Mouse (Mus musculus) kidney, postnatal 4 days (tissue): Measurements from ENCODE around the gene Nktr.

Experiments
- DNase-seq, 2 experiments: peaks; one replicate each; pipeline ENCODE4 v3.0.0; 2021; ENCODE audit warnings: mixed read lengths in 2 of 2

Gene Nktr

DNA sequence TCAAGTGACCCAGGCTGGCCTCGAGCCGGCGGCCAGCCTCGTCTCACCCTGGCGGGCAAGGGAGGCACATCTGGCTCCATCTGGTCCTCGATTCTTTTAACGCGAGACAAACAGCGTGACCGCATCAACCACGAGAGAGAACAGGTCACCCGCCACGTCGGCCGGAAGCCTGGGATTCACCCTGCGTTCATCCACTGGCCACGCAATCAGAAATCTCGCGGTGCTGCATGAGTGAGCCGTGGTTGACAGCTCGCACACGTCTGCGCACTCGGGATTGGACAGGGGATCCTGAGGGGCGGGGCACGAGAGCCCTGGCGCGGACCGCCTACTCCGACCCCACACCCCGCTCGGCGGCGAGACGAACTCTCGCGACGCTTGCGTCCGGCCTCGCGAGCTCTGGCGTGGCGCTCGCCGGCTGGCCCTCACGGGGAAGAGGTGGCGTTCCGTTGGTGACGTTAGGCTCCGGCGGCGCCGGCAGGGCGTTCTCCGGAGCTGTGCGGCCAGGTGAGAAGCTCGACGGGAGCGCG lies at the start of gene Nktr:
Nktr (plus strand) TSS at position 378 of the 527 bp plus-strand sequence.
- peak; percentile 97 to 99 for DNase-seq

DNA sequence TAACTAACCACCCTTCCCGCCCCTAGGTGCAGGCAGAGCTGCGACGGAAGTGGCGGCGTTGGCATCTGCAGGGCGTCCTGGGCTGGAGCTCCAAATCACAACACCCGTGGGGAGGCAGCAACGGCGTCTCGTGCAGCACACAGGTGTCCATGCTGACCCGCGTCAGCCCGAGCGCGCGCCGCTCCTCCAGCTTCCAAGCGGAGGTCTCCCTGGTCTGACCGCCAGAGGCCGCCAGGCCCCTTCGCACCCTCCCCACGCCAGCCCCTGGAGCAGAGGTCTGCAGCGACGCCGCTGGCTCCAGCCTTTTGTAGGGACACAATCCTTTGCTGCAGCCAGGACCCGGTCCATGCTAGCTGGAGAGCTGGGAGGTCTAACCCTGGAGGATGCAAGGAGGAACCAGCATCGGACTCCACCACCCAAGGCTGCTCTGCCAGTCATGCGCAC lies 49.6 kb upstream of the Nktr start:
- DNase-seq = peak; percentile 83 to 89

DNA sequence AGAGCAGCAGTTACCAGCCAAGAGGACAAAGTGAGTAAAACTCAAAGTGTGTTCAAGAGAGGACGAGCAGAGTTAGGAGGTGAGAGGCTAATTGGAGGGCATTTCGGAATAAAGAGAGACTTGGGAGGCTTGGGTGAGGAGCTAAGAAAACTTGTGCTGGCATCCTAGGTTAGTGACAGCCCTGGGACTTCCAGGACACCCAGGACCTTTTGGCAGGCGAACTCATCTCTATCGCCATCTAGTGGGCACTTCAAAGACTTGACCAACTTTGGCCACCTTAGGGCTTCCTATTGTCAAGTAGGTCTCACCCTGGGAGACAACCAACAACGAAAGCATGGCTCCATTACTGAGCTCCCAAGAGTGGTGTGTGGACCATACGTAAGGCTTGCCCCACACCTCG lies 47.7 kb upstream of the Nktr start:
- peak; percentile 44 to 64 for DNase-seq

DNA sequence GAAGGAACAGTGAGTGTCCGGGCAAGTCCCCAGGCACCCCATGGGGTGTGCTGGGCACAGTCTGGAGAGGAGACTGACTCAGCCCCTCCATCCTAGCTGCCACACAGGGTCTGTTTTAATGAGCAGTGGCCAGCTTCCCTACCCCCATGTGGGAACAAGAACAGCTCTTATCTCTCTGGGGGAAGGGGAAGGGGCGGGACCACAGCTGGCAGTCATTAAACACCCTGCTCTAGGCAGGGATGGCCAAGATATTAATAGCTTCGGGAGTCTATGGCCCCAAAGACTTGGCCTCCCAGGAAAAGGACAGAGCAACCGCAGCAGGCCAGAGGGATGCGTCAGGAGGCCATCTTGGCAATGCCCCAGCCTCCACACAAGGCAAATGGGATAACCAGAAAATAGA lies 46.7 kb upstream of the Nktr start:
- peak; percentile 32 to 41 for DNase-seq

DNA sequence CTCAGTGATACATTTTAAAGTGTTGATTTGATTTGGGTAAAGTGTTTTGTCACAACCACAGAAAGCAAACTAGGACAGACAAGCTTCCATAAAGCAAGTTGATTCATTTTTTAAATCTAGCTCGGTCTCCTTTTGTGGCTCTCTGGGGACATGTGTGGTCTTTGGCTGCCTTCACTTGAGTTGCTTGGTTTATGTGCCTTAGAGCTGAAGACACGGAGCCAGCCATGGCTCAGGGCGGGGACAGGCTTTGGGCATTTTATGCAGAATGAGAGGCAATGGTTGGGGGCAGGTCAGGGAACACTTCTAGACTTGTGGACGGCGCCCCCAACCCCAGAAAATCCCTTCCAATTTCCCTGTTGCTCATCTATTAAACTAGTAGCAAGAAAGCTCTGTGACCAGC lies 45.3 kb upstream of the Nktr start:
- no peak for DNase-seq

DNA sequence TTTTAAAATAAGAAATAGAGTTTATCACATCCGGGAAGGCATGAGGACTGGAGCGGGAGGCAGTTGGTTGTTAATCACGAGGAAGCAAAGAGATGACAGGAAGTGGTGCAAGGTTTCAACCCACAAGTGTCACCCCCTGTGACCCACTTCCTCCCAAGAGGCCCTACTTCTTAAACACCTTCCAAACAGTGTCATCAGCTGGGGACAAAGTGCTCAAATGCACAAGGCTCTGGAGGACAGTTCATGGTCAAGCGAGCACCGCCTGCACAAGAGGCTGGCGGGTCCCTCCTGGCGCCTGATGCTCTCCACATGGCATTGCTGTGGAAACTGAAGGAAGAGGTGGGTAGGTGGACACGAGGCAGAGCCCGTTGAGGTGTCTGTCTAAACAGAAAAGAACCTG lies 44.0 kb upstream of the Nktr start:
- no peak for DNase-seq

DNA sequence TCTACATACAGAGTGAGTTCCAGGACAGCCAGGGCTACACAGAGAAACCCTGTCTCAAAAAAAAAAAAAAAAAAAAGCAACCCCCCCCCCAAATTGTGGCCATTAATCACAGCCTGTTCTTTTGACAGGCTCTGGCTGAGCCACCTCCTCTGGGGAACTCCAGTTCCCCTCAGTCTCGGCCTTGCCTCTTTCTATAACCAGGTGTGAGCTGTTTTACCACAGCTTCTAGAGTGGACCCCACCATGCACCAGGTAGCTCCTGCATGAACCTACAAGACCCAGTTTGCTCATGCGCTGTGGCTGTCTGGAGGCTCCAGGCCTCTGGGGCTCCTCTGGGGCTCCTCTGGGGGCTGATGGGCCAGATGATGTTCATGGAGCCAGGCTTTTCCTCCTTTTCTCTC lies 43.4 kb upstream of the Nktr start:
- no peak for DNase-seq

DNA sequence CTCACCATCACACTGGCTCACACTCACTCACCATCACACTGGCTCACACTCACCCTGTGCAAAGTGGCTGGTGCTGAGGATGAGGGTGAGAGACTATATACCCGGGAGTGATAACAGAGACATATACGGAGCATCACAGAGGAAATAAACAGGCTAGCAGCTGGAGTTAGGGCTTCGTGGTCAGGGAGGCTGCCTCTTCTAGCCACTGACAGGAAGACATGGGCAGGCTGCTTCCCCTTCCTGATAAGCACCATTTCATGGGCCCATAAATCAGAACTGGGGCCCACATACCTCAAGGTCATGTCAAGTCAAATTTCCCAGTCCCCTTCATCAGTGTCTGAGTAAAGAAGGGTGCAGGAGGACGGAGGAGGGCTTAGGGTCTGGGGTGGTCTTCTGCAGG lies 41.9 kb upstream of the Nktr start:
- no peak for DNase-seq

DNA sequence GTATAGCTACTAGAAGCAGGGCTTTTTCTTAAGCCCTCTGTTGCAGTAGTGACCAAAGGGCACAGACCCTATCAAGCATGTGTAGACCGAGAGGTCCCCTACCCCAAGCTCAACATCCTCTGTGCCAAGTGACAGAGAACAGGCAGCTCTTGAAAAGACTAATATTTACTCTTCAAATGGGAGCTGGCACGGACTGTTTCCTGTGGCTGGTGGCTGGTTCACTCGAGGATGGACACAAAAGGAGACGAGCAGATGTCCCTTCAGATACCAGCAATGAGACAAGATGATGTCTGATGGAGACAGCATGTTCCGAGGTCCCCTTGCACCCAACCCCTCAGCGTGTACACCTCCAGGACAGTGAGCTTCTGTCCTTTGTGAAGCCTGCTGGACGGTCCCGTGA lies 41.5 kb upstream of the Nktr start:
- DNase-seq = no peak

DNA sequence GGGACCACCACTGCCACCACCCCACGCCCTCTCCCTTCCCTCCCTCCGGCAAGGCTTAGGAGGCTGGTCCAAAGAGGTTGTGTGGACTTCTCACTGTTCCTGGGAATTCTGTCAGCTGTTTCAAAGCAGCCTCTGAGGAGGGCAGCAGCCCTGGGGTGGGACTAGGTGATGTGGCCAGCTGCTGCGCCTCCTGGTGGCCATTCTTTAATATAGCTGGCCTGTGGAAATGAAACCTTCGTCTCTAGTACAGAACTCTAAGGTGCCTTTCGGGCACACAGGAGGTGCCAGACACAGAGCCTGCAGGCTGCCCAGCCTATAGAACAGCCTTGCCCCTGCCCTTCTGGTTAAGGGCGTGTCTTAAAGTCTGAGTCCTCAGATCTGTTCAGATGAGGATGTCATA lies 39.4 kb upstream of the Nktr start:
- peak; percentile 75 to 82 for DNase-seq

DNA sequence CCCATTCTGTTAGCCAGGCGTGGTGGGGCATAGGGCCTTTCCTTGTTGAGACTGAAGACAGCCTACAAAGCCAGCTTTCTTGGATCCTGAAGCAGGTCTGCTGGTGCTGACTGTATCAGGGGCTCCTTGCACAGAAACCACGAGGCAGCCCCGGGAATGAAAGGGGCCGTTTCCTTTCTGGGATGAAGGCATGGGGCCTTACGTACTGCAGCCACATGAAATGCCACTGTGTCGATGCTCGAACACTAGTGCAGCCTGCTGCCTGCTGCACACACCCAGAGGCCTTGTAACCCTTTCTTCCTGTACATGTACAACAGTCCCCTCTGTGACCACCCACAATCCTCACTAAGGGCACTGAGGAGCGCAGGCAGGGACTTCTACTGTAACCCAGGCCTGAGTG lies 37.8 kb upstream of the Nktr start:
- DNase-seq = no peak

DNA sequence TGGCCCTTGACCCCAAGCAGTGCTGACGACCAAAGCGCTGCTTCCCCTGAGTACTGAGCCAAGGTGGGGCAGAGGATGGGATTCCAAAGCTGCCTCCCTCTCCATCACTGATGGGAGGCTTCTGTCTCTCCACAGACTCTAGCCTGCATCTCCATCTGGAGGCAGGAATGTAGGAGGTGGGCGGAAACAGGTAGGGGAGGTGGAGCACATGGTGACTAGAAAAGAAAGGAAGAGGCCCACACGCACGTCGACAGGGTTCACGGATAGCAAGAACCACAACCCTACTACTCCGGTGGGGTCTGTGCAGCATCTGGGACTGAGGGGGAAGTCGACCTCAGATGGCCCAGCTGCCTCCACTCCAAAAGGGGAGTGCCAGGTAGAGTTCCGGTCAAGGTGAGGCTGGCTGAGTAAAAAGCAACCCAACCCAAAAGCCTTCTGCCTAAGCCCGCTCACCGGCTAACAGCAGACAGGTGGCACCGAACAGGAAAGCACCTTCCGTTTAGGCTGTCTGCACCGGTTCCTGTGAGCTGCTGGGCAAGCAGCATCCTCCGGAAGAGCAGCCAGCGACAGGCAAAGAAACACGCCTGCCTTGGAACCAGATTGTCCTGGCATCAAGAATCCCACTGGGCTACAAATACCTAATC lies 36.8 kb upstream of the Nktr start:
- no peak for DNase-seq

DNA sequence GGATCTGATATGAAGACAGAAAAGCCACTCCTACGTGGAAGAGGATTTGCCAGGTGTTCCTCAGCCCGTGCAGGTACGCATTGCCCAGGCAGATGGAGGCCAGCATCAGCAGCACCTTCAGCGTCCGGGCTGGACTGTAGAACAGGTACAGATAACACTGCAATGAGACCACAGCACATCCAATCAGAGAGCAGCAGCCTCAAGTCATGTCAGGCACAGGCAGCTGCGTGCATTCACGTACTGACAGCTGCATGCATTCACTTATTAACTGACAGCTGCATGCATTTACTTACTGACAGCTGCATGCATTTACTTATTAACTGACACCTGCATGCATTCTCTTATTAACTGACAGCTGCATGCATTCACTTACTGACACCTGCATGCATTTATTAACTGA lies 34.3 kb upstream of the Nktr start:
- no peak for DNase-seq

DNA sequence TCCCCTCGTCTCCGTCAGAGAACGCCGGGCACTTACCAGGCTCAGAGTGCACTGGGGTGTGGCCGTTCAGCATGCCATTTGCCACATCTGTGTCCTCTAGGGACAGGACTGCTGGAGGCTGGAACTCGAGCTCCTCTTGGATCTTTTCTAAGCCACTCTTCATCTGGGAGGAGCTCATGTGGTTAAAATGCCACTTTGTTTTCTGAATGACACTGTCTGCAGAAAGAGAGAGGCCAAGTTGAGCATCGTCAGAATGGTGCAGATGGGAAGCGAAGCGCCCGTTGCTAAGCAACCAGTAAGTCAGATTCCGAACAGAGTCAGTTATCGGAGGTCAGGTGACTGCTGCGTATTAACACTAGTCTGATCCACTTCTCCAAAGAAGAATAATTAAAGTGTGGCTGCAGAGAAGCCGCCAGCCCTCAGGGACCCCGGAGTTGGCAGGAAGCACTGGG lies 28.7 kb upstream of the Nktr start:
- DNase-seq = no peak

DNA sequence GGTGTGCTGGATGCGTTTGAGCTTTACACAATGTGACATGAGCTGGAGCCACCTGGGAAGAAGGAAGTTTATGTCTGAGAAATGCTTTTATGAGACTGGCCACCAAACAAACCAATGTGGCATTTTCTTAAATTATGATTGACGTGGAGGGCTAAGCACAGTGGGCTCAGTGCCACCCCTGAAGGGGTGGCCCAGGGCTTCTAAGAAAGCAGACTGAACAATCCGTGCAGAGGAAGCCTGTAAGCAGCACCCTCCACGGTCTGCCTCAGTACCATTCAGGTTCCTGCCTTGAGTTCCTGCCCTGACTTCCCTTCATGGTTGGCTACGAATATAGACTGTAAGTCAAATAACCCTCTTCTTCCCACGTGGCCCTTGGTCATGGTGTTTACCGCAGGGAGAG lies 28.2 kb upstream of the Nktr start:
- DNase-seq = no peak

DNA sequence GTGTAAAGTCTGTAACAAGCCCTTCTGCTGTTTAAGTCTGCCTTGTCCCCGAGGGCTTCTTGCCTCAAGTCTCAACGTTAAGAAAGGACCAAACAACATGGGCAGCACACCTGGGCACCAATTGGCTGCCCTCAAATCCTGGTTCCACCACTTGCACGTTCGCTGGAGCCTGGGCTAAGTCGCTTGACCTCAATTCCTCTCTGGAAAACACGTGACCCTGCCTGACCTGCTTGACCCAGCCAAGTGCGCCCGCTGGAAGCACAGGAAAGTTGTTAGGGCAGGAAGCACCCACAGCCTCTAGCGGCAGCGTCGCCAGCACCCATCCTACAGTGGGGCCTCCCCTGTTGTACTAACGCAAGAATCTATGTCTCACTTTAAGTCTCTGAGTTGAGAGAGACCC lies 24.2 kb upstream of the Nktr start:
- DNase-seq = no peak

DNA sequence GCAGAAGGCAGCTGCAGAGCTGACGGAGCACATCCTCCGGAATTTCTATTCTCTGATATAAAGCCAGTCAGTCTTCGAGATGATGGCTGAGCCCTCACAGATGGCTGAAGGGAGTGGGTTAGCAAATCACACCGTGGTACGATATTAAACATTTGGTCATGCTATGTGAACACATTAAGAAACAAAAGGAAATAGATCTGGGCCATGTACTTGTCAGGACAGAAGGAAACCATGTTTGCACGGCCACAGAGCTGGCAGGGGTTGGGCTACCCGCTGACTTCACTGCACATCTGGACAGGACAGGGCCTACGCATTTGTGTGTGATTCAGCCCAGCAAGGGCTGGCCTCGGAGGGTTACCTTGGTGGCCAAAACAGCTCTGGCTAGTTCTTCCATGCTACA lies 22.3 kb upstream of the Nktr start:
- DNase-seq = no peak

DNA sequence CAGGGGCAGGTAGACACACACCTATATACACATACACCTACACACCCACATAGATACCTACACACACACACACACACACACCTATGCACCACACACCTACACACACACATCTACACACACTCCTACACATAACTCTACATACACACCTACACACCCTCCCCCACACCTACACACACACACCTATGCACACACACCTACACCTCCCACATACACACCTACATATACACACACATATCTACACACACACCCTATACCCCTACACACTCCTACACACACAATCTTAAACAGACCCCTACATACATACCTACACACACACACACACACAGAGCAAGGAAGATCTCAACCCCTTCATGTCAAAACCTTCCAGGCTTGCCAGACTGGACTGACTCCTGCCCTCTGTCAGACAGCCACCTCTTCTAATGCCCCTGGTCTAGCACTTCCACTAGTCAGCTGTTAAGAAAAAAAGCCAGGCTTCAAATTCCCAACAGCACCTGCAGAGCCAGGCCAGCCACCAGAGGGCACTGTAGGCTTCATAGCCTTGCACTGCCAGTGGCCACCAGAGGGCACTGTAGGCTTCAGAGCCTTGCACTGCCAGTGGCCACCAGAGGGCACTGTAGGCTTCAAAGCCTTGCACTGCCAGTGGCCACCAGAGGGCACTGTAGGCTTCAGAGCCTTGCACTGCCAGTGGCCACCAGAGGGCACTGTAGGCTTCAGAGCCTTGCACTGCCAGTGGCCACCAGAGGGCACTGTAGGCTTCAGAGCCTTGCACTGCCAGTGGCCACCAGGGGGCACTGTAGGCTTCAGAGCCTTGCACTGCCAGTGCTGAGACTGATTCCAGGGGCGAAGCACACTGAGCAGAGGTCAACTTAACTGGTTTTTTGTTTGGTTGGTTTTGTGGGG lies 21.6 kb upstream of the Nktr start:
- DNase-seq = peak; percentile 83 to 86

DNA sequence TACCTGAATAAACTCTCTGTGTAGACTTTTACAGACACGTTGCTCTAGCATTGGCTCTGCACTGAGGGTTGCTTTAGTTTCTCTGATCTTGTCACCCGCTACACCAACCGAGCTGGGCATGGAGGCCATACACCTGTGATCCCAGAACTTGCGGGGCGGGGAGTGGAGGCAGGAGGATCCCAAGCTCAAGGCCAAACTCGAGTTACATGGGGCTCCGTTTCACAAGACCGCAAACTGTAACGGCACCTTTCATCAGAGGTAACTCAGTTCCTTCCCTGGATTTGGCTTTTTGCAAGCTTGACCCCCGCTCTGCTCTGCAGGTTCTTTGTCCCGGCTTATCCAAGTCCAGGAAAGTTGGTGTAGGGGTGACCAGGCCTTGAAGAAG lies 14.7 kb upstream of the Nktr start:
- no peak for DNase-seq

DNA sequence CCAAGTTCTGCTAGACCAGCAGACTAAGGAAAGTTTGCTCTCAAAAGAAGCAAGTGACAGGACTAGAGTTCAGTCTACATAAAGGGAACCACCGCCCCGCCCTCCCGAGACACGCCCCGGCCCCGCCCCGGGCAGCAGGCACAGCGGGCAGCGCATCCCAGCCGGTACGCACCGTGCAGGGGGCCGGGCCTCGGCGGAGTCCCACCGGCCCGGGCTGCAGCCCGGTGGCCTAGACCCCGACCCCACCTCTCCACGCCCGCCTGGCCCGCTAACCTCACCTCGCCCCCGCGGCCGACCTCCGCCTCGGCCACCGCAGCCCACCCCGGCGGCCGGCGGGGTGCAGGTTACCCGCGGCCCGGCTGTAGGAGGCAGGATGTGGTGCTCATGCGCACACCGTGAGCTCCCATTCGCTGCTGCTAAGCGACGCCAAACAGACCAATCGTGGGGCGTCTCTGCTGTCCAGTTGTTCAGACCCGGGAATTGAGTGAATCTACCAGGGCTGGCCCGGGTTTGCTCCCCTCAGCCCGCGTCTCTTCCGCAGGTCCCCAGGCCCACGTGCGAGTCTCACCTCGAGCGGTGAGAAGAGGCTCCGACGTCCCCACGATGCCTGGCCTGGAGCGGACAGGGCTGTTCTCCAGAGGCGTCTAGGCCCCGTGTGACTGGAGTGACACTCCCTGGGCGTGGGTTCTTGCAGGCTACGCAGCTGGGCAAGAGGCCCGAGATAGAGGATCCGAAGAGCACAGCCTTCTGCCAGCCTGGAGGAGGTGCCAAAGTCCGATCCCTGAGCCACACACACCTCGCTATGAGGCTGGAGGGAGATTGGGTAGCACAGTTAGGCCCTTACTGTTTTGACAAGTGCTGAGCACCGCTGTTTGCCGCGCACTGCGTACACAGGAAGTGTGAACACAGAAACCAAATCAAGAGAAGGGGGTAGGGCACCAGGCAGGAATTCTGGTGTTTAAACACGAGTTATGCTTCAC lies 14.0 kb upstream of the Nktr start, which contains the start of gene Sec22c:
Sec22c (minus strand) TSS at position 845 of the 980 bp plus-strand sequence.
- DNase-seq = peak; percentile 90 to 95

DNA sequence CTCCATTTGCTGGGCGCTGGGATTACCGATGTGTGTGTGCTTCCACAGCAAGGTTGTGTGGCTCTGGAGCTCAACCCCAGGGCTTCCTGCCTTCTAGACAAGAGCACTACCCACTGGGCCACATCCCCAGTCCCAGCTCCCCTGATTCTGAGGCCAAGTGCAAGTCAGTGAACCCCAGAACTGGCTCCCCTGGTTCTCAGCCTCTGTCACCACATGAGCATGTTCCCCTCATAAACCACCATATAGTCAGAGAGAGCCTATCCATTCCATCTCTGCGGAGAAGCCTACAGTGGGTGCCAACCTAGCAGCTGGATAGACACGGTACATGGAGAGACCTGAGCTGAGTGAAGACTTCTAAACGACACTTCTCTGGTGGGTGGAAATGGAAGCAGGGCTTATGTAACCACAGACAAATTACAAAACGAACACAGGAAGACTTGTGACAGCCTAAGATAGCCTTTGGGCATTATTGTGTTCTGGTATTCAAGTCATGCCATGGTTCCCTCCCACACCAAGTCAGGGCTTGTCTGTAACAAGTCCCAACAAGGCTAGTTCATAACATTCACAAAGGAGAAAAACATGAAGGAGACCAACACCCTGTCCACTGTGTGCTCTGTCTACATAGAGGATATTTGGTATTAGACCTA lies 12.8 kb upstream of the Nktr start:
- DNase-seq = no peak

DNA sequence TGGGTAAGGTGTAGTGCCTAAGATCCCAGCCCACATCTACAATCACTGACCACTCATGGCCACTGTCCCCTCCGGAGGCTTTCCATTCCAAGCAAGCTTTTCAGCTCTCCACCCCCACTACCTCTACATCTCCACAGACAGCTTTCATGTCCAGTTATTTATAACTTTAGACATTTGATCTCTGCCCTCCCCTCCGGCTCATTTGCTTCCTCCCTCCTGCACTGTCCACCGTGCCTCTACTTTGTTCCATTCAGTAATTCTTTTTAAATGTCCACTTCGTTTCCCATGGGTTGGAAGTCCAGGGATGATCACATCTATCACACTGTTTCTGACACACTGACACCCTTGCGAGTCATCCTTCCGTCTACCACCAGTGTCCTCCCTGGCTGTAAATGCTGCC lies 11.2 kb upstream of the Nktr start:
- DNase-seq = no peak
